ENCODE assay signal across 42 mouse cellular contexts in the genomic region with DNA sequence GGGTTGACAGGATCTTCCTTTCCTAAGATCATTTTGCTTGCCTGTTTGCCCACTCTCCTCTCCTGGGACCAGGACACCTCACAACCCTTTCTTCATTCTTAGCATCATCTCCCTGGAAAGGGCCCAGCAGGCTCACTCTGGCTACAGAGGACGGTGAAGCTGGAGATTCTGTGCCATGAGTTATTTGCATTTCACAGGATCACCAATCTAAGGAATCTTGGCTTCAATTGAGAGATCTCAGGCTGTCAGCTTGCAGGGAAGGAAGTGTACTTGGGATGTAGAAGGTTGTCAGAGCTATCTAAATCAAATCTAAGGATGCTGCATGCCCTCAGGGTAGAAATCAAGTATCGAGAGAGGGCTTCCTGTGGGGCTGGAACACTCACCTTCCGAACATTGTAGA. TPM values are rescaled to one million over a fixed set of nuclear protein-coding genes. Genes with fewer than 3 reads are reported as not detected.
"Had no signal": no experiment of that assay in that cellular context is flagged by ENCODE, and none has a peak within 500 bp of the region (broad histone marks: within the 10 kb centered on the region; RNA-seq: fewer than 3 reads in every experiment).

No protein-coding gene starts in this region.

- DNase-seq: left cerebral cortex, postnatal 4 days; liver; liver, embryonic 13.5 days; liver, postnatal 0 days; lung, adult 18-20 months; lung, adult 2 months; lung, embryonic 14.5 days; lung, postnatal 10 days; lung, postnatal 14 days; lung, postnatal 36 days; lung, postnatal 4 days; midbrain, embryonic 14.5 days had no signal

- H3K4me3 ChIP-seq: limb, embryonic 10.5 days; limb, embryonic 12.5 days; limb, embryonic 13.5 days; limb, embryonic 15.5 days; liver, embryonic 12.5 days; liver, embryonic 13.5 days; liver, embryonic 15.5 days; lung, embryonic 15.5 days; megakaryocyte, embryonic 14.5 days; midbrain, embryonic 10.5 days; midbrain, embryonic 12.5 days; midbrain, embryonic 13.5 days; midbrain, embryonic 15.5 days; myocyte; neural tube, embryonic 12.5 days had no signal

- ATAC-seq: liver, embryonic 12.5 days; liver, postnatal 0 days; lung, postnatal 0 days; midbrain, embryonic 13.5 days; midbrain, embryonic 15.5 days; midbrain, embryonic 16.5 days had no signal

- H3K9ac ChIP-seq: limb, embryonic 12.5 days; limb, embryonic 13.5 days; limb, embryonic 15.5 days; liver, embryonic 12.5 days; liver, embryonic 13.5 days; liver, embryonic 14.5 days; liver, embryonic 15.5 days; liver, postnatal 0 days; lung, embryonic 14.5 days; lung, embryonic 15.5 days; midbrain, embryonic 12.5 days; midbrain, embryonic 13.5 days; midbrain, embryonic 15.5 days; neural tube, embryonic 12.5 days had no signal

- H3K27me3 ChIP-seq: limb, embryonic 12.5 days; limb, embryonic 13.5 days; limb, embryonic 15.5 days; liver, embryonic 12.5 days; liver, embryonic 13.5 days; liver, embryonic 15.5 days; lung, embryonic 15.5 days; midbrain, embryonic 12.5 days; midbrain, embryonic 13.5 days; midbrain, embryonic 15.5 days; neural tube, embryonic 12.5 days had no signal

- H3K27ac ChIP-seq: limb, embryonic 10.5 days; limb, embryonic 12.5 days; limb, embryonic 13.5 days; limb, embryonic 15.5 days; liver, embryonic 12.5 days; liver, embryonic 13.5 days; liver, embryonic 14.5 days; liver, embryonic 15.5 days; lung, embryonic 15.5 days; macrophage; midbrain, embryonic 10.5 days; midbrain, embryonic 12.5 days; midbrain, embryonic 13.5 days; midbrain, embryonic 15.5 days; neural tube, embryonic 12.5 days had no signal

- H3K4me1 ChIP-seq: limb, embryonic 10.5 days; limb, embryonic 12.5 days; limb, embryonic 13.5 days; limb, embryonic 15.5 days; liver, embryonic 12.5 days; liver, embryonic 13.5 days; liver, embryonic 15.5 days; lung, embryonic 15.5 days; megakaryocyte, embryonic 14.5 days; midbrain, embryonic 10.5 days; midbrain, embryonic 12.5 days; midbrain, embryonic 13.5 days; midbrain, embryonic 15.5 days; neural tube, embryonic 12.5 days had no signal

- H3K36me3 ChIP-seq: limb, embryonic 10.5 days; limb, embryonic 12.5 days; limb, embryonic 13.5 days; limb, embryonic 15.5 days; liver, embryonic 12.5 days; liver, embryonic 13.5 days; liver, embryonic 15.5 days; lung, embryonic 15.5 days; midbrain, embryonic 10.5 days; midbrain, embryonic 12.5 days; midbrain, embryonic 13.5 days; midbrain, embryonic 15.5 days; neural tube, embryonic 12.5 days had no signal

RNA-seq across cellular contexts. Expression of a gene that starts 8.3 kb away (rescaled TPM):
- total RNA-seq: left cerebral cortex, postnatal 4 days; megakaryocyte progenitor cell, adult 5-6 weeks; megakaryocyte, adult 5-6 weeks; megakaryocyte-erythroid progenitor cell, adult 5-6 weeks; midbrain, postnatal 0 days had no signal
- polyA plus RNA-seq: limb, embryonic 10.5 days; limb, embryonic 11.5 days; limb, embryonic 12.5 days; limb, embryonic 13.5 days; limb, embryonic 14.5 days; lung, adult 2 months; lung, embryonic 15.5 days; midbrain, embryonic 10.5 days; midbrain, embryonic 11.5 days; midbrain, embryonic 12.5 days; midbrain, embryonic 13.5 days; midbrain, embryonic 14.5 days; midbrain, embryonic 15.5 days; myocyte; neural tube, embryonic 11.5 days; neural tube, embryonic 12.5 days had no signal

RNA-seq across cellular contexts. Expression of a gene that starts 30.4 kb away (rescaled TPM):
- total RNA-seq: left cerebral cortex, postnatal 10 days; left cerebral cortex, postnatal 4 days; megakaryocyte-erythroid progenitor cell, adult 5-6 weeks; monocyte, adult 5-6 weeks had no signal
- polyA plus RNA-seq: limb, embryonic 12.5 days; liver, embryonic 11.5 days; liver, embryonic 12.5 days; liver, embryonic 15.5 days; liver, postnatal 0 days; midbrain, embryonic 10.5 days; midbrain, embryonic 11.5 days; midbrain, embryonic 12.5 days; midbrain, embryonic 13.5 days; midbrain, embryonic 14.5 days; midbrain, embryonic 15.5 days; midbrain, embryonic 16.5 days; midbrain, postnatal 0 days; myocyte; neural tube, embryonic 11.5 days had no signal

RNA-seq across cellular contexts. Expression of a gene that starts 35.3 kb away (rescaled TPM):
- total RNA-seq: megakaryocyte progenitor cell, adult 5-6 weeks; monocyte, adult 5-6 weeks had no signal
- polyA plus RNA-seq: lung, embryonic 14.5 days; macrophage; myocyte had no signal

RNA-seq across cellular contexts. Expression of a gene that starts 55.9 kb away (rescaled TPM):
- total RNA-seq: liver, adult 2 months; megakaryocyte progenitor cell, adult 5-6 weeks; megakaryocyte-erythroid progenitor cell, adult 5-6 weeks had no signal
- polyA plus RNA-seq: liver, adult 2 months; myocyte had no signal
